Mouse (Mus musculus) splenic B cell, adult 2 months (primary cell): ENCODE measurements at regions not wholly inside any gene's neighbourhood (a gene's known extent, or its start where the extent isn't known, plus 50 kb on each side); places are given as distances from the start of the nearest gene placed in this dataset.

Source experiments
- DNase-seq: peaks from one replicate; pipeline ENCODE4 v3.0.0-alpha.2; 2011; ENCODE audit warnings: low read depth, low spot score
- H3K27me3 ChIP-seq: 2 replicates; pipeline ENCODE4 v1.6.1; 2012; ENCODE audit warnings: mild to moderate bottlenecking, low read length, moderate library complexity, mixed read lengths; ENCODE audit not compliant: control insufficient read depth, poor library complexity, insufficient read depth, severe bottlenecking
- H3K36me3 ChIP-seq: 2 replicates; pipeline ENCODE4 v1.6.1; 2012; ENCODE audit warnings: mild to moderate bottlenecking, low read length, moderate library complexity, mixed read lengths; ENCODE audit not compliant: control insufficient read depth, poor library complexity, insufficient read depth, severe bottlenecking

GRCm38 (mm10) chr17:9773744-9774143 lies 104.2 kb upstream of the Pabpc6 start:
- Histone ChIP-seq H3K27me3 (no peaks in the 10 kb centered on the region), H3K36me3 (no peaks in the 10 kb centered on the region)
- DNase-seq, result no peak

- H3K27me3 ChIP-seq, result no peaks in the 10 kb centered on the region
- H3K36me3 ChIP-seq, result no peaks in the 10 kb centered on the region
- no peak for DNase-seq
These were observed 98.8 kb upstream of the Pabpc6 start for GRCm38 (mm10) chr17:9768275-9768674.

- Histone ChIP-seq H3K27me3 (no peaks in the 10 kb centered on the region), H3K36me3 (no peaks in the 10 kb centered on the region)
- no peak for DNase-seq
These were observed 96.2 kb upstream of the Pabpc6 start for GRCm38 (mm10) chr17:9765680-9766250.

GRCm38 (mm10) chr17:9764701-9765359 lies 95.3 kb upstream of the Pabpc6 start:
- peak; percentile 6 for DNase-seq
- no peaks in the 10 kb centered on the region for H3K36me3 ChIP-seq
- no peaks in the 10 kb centered on the region for H3K27me3 ChIP-seq

- no peaks in the 10 kb centered on the region for H3K36me3 ChIP-seq
- no peak for DNase-seq
- no peaks in the 10 kb centered on the region for H3K27me3 ChIP-seq
These were observed 94.6 kb upstream of the Pabpc6 start for GRCm38 (mm10) chr17:9764041-9764606.

GRCm38 (mm10) chr17:9763110-9763509 lies 93.6 kb upstream of the Pabpc6 start:
- Histone ChIP-seq H3K36me3 (no peaks in the 10 kb centered on the region), H3K27me3 (no peaks in the 10 kb centered on the region)
- DNase-seq, result no peak

- Histone ChIP-seq H3K27me3 (no peaks in the 10 kb centered on the region), H3K36me3 (no peaks in the 10 kb centered on the region)
- DNase-seq, result no peak
These were observed 92.9 kb upstream of the Pabpc6 start for GRCm38 (mm10) chr17:9762436-9762835.

GRCm38 (mm10) chr17:9760706-9761059 lies 91.2 kb upstream of the Pabpc6 start:
- no peak for DNase-seq
- Histone ChIP-seq H3K27me3 (no peaks in the 10 kb centered on the region), H3K36me3 (no peaks in the 10 kb centered on the region)

GRCm38 (mm10) chr17:9760026-9760705 lies 90.6 kb upstream of the Pabpc6 start:
- DNase-seq, result no peak
- Histone ChIP-seq H3K36me3 (no peaks in the 10 kb centered on the region), H3K27me3 (no peaks in the 10 kb centered on the region)

- Histone ChIP-seq H3K27me3 (no peaks in the 10 kb centered on the region), H3K36me3 (no peaks in the 10 kb centered on the region)
- peak; percentile 10 for DNase-seq
These were observed 89.9 kb upstream of the Pabpc6 start for GRCm38 (mm10) chr17:9759421-9759852.

GRCm38 (mm10) chr17:9757725-9758251 lies 88.3 kb upstream of the Pabpc6 start:
- Histone ChIP-seq H3K27me3 (no peaks in the 10 kb centered on the region), H3K36me3 (no peaks in the 10 kb centered on the region)
- no peak for DNase-seq

GRCm38 (mm10) chr17:9756675-9757074 lies 87.2 kb upstream of the Pabpc6 start:
- DNase-seq, result no peak
- Histone ChIP-seq H3K36me3 (no peaks in the 10 kb centered on the region), H3K27me3 (no peaks in the 10 kb centered on the region)

- Histone ChIP-seq H3K27me3 (no peaks in the 10 kb centered on the region), H3K36me3 (no peaks in the 10 kb centered on the region)
- peak; percentile 25 for DNase-seq
These were observed 86.7 kb upstream of the Pabpc6 start for GRCm38 (mm10) chr17:9756196-9756595.

GRCm38 (mm10) chr17:9755576-9755975 lies 86.1 kb upstream of the Pabpc6 start:
- Histone ChIP-seq H3K36me3 (no peaks in the 10 kb centered on the region), H3K27me3 (no peaks in the 10 kb centered on the region)
- DNase-seq, result no peak

GRCm38 (mm10) chr17:9754884-9755405 lies 85.4 kb upstream of the Pabpc6 start:
- no peaks in the 10 kb centered on the region for H3K27me3 ChIP-seq
- no peaks in the 10 kb centered on the region for H3K36me3 ChIP-seq
- DNase-seq, result no peak
